Mouse (Mus musculus): Measurements from ENCODE around the gene Ttc7.
"Not testable (repeated sequence)": the region's sequence is repeated elsewhere in the genome, so short reads cannot be mapped to it uniquely, and the experiment has no call there.

Gene Ttc7

DNA sequence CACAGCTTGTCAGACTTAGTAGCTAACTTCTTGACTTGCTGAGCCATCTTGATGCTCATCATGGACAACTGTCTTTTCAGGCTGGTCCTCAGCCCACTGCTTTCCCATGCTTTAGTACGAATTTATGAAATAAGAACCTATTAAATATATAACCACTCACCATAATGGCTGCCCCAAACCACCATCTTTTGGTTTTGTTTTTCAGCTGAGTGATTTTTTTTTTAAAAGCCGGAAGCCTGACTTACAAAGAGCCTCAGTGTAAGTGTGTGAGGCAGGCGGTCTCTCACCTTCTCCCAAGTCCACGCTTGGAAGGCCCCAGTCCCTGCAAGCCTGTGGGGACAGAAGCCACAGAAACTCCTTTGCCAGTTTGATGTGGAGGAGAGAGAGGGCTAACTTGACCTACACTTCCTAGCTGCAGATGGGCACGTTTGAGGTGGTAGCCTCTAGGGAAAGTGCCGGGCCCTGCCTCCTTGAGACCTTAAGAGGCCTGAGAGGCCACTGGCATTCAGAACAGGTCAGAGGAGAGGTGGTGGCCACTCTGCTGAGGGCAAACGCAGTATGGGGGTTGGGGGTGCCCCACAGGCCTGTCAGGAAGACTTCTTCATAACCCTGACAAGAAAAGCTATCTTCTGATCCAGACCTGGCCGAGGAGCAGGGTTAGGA is 3.9 kb downstream of the Ttc7 start:
- peak; percentile 59 for DNase-seq

DNA sequence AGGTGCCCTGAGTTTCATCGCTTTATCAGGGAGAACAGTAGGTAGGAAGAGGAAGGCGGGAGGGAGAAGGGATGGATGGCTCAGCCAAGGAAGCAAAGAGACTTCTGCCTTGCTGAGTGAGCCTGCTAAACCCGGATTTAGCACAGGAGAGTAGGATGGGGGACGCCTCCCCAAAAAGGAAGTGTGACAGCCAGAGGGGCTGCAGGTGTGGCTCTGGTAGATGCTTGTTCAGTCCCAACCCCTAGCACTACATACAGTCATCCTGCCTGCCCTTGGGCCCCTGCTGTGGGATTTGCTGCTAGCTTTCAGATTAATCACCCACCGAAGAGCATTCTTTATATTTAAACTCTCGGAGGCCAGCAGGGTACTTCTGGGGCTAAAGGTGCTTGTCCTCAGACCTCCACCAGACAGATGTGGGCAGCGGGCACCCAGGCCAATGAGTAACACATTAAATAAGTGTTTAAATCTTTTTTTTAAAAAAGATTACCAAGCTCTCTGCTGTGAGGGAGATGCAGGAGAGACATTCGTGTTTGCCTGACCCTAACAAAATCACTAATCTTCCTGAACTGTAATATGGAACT is 4.6 kb downstream of the Ttc7 start:
- no peak for DNase-seq

DNA sequence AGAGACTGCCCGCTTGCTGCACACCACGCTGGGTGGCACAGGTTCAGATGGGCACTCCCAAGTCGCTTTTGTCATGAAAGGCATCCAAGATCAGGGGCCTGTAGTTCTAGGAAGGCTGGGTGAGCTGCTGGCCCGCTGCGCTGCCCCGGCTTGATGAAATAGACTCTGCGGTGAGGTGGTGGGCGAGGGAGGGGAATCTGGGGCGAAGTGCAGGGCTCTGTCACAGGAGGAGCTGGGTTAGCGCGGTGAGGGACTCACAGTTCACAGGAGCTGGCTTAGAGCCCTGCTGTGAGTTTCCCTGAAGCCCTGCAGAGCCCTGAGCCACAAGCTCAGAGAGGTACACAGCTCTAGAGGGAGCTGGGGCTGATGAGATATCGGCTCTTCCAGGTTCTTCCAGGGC is 5.4 kb downstream of the Ttc7 start:
- peak; percentile 29 for DNase-seq

DNA sequence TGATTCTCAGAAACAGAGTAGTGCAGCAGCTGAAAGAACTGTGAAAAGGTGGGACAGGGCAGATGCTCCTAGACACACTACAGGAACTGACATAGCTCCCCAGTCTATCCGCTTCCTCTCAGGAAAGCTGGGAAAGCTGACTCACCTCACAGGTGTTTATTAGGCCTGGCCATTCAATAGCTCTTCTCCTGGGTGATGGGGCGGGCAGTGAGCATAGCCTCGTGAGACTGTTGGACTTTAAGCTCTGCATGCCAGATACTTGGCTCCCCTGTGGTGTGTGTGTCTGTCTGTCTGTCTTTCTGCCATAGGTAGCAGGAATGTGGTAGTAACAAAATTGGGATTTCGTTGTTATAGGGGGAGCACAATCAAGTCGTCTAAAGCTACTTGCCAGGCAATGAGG is 6.7 kb downstream of the Ttc7 start:
- DNase-seq: no peak

DNA sequence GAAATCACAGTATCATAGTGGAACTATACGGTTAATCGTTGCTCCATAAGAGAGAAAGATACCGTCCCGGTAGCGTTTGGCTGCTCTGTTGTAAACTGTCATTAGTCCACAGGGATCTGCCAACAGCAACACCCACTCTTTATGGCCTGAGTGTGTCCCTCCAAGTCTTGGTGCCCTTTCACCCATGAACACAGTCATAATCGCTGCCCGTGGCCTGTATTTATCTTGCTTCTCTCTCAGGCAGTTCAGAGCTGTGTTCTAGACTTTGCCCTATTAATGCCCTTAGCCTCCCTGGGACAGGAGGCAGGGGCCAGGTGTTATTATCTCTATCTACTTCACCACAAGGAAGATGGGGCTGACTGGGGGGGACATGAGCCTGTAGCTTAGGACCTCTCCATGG is 8.4 kb downstream of the Ttc7 start:
- DNase-seq: no peak

DNA sequence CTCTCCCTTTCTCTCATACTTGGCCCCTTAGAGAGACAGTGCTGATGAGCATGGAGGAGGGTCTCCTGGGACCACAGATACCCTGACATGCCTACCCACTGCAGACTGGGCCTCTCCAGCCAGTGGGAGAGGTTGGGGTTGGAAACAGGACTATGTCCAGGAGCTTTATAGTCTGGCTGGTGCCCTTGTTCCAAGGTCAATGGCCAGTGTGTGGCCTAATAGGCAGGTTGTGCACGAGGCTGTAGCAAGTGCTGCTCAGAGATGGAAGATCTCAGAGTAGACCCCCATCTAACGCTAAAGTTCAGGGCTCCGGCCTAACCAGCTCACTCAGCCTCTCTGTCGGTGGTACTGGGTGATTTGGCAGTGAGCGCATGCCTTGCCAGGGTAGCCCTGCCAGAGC is 9.1 kb downstream of the Ttc7 start:
- DNase-seq: no peak

DNA sequence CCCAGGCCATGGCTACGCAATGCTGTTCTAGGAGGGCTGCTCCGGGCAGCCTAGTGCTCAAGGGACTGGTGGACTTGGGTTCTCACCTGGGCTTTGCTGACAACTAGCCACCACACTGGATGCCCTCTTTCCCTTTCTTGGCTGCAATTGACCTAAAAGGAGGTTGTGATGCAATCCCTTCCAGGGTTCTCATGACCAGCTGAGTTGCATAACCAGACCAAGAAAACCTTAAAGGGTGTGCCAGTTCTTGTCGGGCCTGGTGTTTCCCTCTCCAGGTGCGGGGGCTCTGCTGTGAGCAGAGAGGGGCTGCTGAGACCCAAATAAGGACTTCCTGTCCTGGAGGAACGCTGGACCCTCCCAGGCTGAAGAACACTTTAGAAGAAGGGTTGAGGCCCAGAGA is 10.4 kb downstream of the Ttc7 start:
- peak; percentile 75 for DNase-seq

DNA sequence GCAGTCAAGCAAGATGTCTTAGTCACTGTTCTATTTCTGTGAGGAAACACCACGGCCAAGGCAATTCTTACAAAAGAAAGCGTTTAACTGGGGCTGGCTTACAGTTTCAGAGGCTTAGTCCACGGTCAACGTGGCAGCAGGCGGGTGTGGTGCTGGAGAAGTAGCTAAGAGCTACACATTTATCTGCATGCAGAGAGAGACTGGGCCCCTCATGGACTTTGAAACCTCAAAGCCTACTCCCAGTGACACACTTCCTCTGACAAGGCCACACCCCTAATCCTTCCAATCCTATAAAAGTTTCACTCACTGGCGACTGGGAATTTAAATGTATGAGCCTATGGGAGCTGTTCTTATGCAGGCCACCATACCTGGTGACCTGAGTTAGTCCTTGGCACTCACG is 13.1 kb downstream of the Ttc7 start:
- no peak for DNase-seq

DNA sequence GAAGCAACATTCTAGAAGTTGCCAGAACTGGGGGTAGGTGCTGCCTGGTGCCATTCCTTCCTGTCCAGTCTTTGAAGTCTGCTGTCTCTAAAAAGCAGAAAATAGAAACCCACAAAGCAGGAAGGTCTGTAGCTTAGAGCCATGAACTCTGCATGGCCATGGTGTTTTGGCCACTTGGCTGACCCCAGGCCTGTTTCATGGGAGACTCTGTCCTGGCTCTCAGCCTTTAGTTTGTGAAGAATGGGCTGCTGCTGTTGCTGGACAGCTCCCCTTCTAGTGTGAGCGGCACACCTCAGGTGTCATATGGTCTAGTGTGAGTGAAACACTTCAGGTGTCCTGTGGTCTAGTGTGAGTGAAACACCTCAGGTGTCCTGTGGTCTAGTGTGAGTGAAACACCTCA is 14.0 kb downstream of the Ttc7 start:
- not testable (repeated sequence) for DNase-seq

DNA sequence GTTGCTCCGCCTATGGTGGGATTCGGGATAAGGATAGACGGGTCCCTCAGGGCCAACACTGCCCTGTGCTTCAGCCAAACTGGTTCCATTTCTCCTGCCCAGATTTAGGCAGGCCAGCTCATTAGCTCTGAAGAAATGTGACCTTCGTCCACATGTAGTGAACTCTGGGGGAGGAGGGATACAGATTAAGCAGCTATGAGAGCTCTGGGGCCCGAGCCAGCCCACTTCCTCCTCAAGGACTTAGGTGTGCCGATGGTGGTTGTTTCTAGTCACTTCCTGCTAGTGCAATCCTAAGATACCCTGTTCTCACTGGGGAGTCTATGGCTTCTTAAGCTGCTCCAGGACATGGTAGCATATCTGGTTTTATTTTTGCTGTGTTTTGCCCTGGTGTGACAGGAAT is 16.3 kb downstream of the Ttc7 start:
- DNase-seq: peak; percentile 91

DNA sequence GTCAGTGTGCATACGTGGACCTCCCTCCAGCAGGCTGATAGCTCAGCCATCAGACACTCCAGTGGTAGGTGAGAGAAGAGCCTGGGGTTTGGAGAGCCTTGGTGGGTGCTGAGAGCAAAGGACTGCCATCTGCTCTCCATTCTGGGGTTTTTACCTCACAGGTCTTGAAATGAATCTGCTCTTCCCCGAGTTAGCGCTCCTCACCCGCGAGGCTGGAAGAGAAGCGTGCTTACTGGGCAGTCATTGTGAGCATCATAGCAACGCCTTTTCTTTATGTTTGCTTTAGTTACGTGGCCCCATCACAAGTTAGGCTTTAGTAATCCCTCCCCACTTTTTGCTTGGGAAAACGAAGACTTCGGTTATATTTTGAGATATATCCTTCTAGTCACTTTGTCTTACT is 17.7 kb downstream of the Ttc7 start:
- DNase-seq: no peak

DNA sequence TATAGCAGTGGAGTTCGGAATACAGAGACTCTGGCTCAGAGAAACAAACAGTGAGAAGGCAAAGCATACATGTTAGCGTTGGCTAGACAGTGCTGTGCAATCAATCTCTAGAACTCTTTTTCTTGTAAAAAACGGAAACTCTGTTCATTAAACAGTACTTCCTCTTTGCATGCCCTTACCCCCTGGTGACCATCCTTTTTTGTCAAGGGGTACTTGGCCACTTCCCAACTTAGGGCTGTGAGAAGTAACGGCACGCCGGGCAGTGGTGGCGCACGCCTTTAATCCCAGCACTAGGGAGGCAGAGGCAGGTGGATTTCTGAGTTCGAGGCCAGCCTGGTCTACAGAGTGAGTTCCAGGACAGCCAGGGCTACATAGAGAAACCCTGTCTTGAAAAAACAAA is 18.9 kb downstream of the Ttc7 start:
- DNase-seq: peak; percentile 51

DNA sequence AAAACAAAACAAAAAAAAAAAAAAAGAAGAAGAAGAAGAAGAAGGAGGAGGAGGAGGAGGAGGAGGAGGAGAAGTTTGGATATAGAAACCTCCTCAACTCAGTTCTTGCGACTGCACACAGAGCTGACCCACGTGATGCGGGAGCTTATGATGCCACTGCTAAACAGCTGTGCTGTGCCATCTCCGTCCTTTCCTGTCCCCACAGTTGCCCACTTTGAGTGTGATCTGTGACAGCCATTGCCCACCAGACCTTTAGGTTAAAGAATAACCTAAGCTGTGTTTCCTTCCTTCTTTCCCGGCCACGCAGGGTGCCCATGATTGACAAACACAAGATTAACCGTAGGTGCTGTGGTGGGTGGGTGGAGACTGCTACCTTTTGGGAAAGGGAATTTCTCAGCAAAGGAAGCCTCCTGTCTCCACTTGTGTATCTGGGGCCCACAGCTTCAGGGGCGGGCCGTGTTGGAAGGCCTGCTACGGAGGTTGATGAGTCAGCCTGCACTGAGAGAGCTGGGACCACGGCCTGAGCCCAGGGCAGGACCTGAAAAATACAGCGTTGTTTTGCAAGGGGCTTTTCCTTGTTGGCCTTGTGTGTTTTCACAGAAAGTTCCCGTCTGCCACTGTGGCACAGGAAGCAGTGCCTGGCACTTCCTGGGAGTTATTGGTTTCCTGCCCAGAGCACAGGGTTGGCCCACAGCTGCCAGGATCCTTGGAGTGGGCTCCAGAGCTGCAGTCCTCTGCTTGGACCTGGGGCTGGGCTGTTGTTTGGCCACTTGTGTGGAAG is 19.5 kb downstream of the Ttc7 start:
- peak; percentile 56 for DNase-seq

DNA sequence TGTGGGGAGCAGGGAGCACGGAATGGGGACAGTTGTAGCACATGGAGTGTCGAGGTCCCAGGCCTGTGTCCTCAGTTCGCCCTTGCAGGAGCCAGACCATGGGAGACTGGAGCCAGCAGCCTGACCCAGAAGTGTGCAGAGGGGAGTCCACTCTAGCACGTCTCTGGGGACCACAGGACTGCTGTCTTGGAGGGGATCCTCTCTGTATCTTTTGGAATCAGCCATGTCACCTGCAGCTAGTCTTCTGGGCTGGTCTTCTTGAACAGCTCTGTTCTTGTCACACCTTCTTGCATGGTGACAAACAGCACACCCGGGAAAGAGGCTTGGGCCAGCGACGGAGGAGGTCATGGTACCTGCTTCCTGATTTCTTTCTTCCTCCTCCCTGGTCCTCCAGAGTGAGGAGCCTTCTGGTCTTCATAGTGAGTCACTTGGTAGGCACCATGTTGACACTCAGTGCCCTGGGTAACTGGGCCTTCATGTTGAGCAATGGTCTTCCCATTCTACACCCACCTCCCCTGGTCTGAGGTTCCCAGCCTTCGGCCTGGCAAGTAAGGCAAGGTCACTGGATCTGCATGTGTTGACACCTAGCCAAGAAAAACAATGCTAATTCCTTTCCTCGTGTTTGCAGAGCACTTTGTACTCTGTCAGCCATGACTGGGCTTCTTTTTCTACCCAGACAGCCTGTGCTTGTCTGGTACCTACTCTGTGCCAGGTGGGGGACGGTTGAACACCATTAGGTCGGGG is 21.6 kb downstream of the Ttc7 start:
- DNase-seq: peak; percentile 79

DNA sequence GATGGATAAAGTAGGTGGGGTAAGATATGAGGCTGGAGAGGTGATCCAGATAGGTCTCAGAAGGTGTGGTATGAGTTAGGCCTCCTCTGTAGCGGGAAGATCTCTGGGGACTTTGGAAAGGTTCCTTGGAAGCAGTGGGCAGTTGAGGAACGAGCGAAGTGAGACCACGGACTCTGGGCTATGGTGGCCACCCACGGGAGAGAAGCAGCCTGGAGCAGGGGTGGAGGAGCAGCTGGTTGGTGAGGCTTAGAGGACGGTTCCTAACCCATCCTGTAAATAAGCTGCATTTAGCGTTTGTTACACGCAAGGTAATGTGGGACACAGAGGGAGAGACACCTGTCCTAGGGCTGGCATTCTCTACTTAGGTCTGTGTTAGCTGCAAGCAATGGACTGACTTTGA is 22.4 kb downstream of the Ttc7 start:
- DNase-seq: no peak

DNA sequence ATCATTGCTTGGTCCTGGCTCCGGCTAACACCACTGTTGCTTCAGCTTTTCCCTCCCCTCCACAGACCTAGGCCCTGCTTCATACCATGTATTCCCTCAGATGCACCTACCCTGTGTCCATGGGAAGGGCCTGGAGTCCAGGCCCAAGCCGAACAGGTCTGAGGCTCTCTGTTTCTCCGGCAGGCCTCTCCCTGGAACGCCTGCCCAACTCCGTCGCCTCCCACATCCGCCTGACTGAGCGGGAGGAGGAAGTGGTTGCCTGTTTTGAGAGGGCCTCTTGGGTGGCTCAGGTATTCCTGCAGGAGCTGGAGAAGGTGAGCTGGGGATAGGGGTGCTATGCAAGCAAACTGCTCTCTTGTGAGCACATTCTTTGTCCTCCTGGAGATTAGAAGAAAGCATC is 24.1 kb downstream of the Ttc7 start:
- DNase-seq: peak; percentile 74

DNA sequence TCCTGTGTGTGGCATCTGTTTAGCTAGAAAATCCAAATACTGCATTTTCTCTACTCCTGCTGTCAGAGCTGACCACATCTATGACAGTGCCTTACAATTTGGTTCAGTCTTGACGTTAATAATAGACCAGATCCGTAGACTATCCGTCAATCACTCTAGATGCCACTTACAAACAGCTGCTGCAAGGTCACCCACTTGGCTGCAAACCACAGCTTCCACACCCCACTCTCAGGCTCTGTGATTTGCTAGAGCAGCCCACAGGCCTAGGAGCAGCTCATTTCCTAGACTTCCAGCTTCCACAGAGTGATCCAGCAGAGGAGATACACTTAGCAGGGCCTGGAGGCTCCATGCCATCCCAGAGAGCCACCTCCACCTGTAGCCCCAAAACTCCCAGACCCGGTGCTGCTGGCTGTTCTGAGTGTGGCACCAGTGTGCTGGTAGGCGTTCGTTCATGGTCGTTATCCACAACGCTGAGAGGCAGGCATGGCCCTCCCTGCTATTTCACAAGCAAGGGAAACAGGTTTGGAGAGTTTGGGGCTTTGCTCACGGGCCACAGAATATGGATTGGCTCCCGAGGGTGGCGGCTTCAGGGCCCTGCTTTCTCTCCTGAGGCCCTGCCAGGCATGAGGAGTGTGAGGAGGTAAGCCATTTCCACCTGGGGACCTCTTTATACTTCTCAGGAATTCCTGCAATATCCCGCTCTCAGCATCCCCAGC is 26.5 kb downstream of the Ttc7 start:
- DNase-seq: peak; percentile 43

DNA sequence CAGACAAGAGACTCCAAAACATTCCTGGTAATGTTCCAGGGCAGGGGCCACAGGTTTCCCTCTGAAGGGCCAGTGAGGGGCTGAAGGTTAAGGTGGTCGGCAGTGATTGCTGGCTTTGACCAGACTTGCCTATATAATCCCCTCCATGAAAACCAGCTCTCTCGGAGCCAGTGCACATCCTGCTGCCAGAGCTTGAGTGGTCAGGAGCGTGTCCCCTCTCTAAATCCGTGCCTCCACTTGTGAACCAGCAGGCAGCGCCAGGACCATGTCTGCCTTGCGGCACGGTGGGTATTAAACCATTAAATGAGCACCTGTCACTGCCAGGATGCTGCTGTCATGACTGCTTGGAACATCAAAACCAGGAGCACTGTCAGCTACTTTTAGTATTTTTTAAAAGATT is 27.8 kb downstream of the Ttc7 start:
- DNase-seq: no peak

DNA sequence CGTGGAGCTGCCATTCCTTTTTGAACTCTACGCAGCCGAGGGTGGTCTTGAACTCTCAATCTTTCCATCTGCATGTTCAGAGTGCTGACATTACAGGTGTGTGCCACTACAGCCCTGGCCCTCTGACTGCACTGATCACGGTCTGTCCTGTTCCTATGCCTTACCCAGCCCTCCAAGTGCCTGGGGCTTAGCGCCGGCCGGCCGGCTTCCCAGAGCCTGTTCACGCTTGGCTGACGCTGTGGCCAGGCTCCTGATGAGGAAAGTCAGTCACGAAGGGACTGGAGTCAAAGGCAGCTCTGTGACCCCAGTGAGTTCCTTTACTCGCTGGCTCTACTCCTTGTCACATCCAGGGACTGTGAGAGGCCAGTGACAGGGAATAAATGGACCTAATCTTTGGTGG is 29.7 kb downstream of the Ttc7 start:
- DNase-seq: no peak

DNA sequence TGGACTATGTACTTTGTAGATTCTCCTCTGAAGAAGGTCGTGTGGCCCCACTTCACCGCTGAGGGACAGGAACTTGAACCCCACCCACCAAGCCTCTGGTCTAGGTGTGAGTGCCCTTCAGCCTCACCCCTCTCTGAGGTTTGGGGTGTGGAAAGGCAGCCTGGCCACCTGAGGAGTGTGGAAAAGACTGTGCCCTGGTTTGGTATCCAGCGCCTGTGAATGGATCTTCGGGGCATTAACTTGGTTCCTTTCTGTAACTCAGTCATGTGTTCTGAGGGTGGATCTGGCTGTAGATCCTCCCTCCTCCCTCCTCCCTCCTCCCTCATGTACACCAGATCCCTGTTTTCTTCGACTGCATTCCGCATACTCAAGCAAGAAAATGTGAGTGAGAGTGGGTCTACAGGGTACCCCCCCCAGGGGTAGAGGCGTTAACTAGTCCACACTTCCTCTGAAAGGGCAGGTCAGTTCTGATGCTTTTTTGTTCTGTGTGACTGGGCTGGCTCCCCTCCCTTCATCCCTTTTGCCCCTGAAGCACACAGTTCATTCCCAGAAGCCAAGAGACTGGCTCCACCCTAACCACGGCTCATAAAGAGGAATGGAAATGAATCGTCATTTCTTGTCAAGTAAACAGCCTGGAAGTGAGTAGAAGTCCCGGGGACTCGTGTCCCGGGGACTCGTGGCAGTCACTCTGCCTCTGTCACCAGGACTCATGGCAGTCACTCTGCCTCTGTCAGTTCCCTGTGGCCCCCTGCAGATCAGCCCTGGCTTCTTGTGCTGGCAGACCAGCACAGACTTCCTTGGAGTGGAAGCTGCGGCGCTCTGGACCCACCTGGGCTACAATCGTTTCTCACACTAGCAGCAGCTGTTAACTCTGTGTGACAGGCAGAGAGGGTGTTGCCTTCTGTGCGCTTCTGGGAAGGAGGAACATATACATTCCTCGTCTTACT is 30.5 kb downstream of the Ttc7 start:
- peak; percentile 35 for DNase-seq

DNA sequence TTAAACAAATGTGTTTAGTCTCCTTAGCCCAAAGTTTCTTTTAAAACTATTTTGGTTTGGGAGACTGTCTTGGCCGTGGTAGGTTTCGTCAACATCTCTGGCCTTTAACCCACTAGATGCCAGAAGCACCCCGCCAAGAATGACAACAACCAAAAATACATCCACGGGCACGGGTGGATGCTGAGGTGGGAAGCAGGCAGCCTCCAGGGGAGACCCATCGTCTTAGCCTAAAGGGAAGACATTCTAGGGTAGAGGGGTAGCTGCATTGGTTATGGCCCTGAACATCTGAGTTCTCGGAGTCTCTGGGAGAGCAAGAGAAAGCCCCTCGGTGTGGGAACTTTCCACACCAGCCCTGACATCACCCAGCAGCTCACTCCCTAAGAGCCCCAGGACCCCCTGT is 31.4 kb downstream of the Ttc7 start:
- no peak for DNase-seq

DNA sequence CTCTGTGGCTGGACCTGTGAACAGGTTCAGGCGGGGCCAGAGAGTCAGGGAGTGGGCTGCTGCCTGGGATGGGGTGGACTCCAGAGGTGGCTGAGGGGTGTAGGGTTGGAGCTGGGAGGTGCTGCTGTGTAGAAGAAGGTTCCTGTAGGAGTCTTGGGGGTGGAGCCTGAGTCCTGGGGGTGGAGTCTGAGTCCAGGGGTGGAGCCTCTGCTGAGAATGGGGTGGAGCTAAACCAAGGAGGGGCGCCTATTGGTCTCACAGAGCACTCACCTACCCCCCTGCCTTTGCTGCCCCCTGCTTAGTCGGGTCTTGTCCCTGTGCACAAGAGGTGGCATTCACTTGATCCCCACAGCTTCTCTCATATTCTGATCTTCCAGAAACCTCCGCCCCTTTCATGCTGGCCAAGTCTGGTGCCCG is 31.9 kb downstream of the Ttc7 start:
- peak; percentile 56 for DNase-seq
